Mouse (Mus musculus) bone marrow macrophage, adult 2 months (primary cell): ENCODE results near the gene Elfn1. TPM values are rescaled to one million over a fixed set of nuclear protein-coding genes. Genes with fewer than 3 reads are reported as not detected.
A peak's percentile ranks its signal among the peaks of the same experiment; 100 is the strongest.

Experiments used
- H3K27ac ChIP-seq: 2 replicates; pipeline ENCODE4 v1.5.1; 2012; ENCODE audit warnings: low read depth, low read length; ENCODE audit not compliant: insufficient read depth
- H3K4me1 ChIP-seq: 2 replicates; pipeline ENCODE4 v1.6.1; 2012; ENCODE audit warnings: low read length; ENCODE audit not compliant: control insufficient read depth, insufficient read depth
- H3K4me3 ChIP-seq: 2 replicates; pipeline ENCODE4 v1.5.1; 2012; ENCODE audit warnings: mild to moderate bottlenecking, low read length, moderate library complexity; ENCODE audit not compliant: insufficient read depth
- CTCF ChIP-seq: IDR thresholded peaks from 2 replicates; pipeline ENCODE4 v1.5.1; 2012; ENCODE audit warnings: low read depth, mild to moderate bottlenecking, low read length, moderate library complexity
- POLR2A ChIP-seq: IDR thresholded peaks from 2 replicates; pipeline ENCODE4 v1.6.1; 2012; ENCODE audit warnings: mild to moderate bottlenecking, low read depth, low read length, borderline replicate concordance
- polyA plus RNA-seq: library from polyadenylated mRNA; stranded (reverse); fragments of >200 nt; gene quantifications from 2 replicates; pipeline ENCODE4 v1.2.4, GENCODE M21; 2012; ENCODE audit not compliant: missing spikeins, insufficient read depth, insufficient read length

The Elfn1 gene
- polyA plus RNA-seq, 1 experiment, result not detected

DNA sequence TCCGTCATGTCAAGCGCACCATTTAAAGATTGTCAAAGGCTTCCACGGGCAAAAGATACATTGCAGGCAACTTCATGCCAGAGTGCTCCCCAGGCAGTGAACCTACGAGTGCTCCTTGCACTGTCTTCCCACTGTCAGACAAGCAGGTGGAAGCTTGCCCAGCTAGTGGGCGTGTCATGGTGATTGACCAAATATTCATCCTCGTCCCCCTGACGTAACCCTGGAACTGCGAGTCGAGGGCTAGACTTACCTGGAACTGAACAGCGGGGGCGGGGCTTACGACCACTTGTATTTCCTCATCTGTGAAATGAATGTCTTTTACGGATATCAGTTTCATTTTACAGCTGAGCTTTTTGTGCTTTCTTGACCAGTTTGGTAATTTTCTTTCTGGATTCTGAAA is 28.7 kb downstream of the Elfn1 start:
- H3K27ac ChIP-seq, result no peak overlapping the region

DNA sequence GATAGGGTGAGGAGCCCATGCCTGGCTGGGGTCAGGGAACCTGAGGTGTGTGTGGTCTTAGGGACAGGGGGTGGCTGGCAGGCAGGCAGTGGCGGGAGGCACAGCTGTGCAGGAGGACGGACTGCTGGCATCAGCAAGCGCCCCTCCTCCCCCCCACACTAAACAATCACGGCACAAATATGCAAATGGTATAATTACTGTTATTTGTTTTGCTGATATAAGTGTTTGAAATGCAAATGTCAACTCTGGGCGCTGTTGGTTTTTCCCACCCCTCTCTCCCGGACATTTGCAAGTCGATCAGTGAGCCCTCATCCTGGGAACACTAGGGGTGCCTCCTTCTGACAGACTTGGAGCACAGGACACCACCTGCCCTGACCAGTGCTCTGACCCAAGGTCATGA is 37.0 kb downstream of the Elfn1 start:
- H3K4me3 ChIP-seq, result no peak overlapping the region
- no peaks in the 10 kb centered on the region for H3K4me1 ChIP-seq
- no peak overlapping the region for H3K27ac ChIP-seq
- no peak for TF ChIP-seq CTCF
- no peak for TF ChIP-seq POLR2A

More for the DNA sequence above, 28.7 kb downstream of the Elfn1 start:
- no peak for TF ChIP-seq POLR2A
- TF ChIP-seq CTCF, result no peak
- peaks cover 3% of the 10 kb centered on the region; the same call in 1 of the 2 replicates for H3K4me1 ChIP-seq
- H3K4me3 ChIP-seq, result no peak overlapping the region

DNA sequence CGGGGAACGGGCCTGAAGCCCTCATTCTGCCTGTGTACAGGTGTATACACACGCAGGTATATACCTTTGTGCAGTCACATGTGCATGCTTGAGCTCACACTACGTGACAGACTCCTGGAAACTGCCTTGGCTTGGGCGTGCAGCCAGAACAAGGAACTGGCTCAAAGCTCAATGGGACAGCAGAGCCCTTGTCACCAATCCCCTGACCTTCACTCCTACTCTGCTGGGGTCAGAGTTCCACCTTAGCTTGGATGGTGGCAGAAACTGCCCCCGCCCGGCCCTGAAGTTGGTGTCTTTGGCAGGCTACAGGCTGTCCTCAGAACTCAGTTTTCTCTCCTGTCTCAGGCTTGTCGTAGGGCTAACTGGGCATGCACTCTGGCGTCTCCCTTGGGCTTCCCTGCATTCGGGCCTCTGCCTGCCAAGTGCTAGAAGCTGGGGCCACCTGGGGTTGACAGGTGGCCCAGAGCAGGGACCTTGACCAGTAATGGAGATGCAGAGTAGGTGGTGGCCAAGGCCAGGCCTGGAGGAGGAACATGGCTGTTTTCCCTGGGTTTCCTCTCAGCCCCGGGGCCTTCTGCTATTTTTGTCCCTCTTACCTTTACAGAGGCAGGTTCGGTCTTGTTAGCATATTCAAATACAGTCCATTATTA is 38.1 kb downstream of the Elfn1 start:
- H3K4me1 ChIP-seq, result no peaks in the 10 kb centered on the region
- H3K4me3 ChIP-seq, result no peak overlapping the region
- no peak for TF ChIP-seq POLR2A
- no peak for TF ChIP-seq CTCF
- H3K27ac ChIP-seq, result no peak overlapping the region

DNA sequence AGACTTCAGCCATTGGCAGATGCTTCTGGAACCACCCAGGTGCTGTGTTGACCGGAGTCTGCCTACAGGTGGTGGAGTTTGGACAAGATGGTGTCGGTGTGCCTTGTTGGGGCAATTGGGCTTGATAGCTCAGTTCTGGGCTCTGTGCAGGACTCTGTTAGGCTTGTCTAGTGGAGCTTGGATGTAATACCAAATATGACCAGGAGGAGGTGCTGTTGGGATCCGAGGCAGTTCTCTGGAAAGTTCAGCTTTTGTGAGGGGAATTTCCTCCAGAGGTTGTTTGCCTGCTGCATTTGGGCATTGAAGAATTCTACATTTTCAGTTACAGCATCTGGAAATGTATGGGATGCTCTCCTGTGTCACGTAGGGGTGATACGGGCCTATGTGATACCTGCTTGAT is 39.7 kb downstream of the Elfn1 start:
- no peak overlapping the region for H3K27ac ChIP-seq
- no peak for TF ChIP-seq POLR2A
- peak; percentile 69 for TF ChIP-seq CTCF
- H3K4me1 ChIP-seq, result no peaks in the 10 kb centered on the region
- no peak overlapping the region for H3K4me3 ChIP-seq

DNA sequence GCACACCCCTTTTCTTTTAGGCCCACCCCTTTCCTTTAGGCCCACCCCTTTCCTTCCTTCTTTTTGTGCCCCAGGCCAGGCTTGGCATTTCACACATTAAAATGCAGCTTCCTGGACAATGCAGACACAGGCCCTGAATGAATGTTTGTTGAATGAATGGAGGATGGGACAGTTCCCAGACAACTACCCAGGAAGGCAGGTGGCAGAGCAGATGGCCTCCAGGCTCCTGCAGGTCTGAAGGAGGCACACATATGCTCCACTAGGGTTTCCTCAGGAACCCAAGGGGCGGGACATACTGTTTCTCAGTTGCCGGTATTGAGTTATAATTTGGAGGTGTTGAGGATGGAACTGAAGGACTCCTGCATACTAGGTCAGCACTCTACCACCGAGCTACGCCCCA is 40.8 kb downstream of the Elfn1 start:
- Histone ChIP-seq H3K4me3 (no peak overlapping the region), H3K4me1 (no peaks in the 10 kb centered on the region), H3K27ac (no peak overlapping the region)
- TF ChIP-seq POLR2A (no peak), CTCF (no peak)

DNA sequence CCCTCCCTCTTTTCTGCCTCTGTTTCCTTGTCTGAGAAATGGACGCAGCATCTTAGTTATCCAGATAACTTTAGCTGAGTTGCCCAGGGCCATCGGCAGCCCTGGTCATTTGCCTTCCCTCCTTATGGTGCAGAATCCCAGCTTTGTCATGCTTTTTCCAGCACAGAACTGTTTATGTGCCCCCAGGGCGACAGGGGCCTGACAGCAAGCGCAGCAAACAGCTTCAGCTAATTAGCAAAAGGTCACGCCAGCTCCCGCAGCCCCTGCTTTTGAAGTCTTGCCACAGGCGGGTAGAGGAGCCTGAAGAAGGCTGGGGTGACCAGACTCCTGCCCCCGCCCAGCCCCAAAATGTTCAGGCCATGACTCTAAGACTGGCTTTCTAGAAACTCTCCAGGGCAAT is 41.6 kb downstream of the Elfn1 start:
- Histone ChIP-seq H3K4me1 (no peaks in the 10 kb centered on the region), H3K27ac (no peak overlapping the region), H3K4me3 (no peak overlapping the region)
- TF ChIP-seq POLR2A (no peak), CTCF (no peak)

DNA sequence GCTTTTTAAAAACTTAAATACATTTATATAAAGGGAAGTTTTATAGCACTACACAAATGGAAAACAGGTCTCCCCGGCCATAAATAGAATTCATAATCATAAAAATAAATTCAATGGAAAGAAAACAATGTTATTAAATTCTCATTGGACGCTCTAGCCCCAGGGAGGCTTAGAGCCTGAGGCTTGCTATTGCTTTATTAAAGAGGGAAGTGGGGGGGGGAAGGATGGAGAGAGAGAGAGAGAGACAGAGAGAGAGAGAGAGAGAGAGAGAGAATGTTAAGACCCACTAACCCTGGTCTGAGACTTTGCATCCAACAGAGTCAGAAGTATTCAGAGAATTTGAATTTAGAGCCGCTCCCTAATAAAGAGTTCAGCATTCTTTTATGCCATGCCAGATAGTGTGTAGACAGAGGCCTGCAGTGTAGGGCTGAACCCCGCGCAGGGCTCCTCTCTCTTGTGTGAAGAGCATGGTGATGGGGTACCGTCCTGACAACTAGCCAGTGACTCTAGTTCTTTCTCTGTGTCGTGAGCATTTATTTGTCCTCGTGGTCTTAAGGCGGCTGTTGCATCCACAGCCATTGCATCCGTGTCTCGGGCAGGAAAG is 42.3 kb downstream of the Elfn1 start:
- no peak for TF ChIP-seq POLR2A
- Histone ChIP-seq H3K4me1 (no peaks in the 10 kb centered on the region), H3K27ac (no peak overlapping the region), H3K4me3 (no peak overlapping the region)

DNA sequence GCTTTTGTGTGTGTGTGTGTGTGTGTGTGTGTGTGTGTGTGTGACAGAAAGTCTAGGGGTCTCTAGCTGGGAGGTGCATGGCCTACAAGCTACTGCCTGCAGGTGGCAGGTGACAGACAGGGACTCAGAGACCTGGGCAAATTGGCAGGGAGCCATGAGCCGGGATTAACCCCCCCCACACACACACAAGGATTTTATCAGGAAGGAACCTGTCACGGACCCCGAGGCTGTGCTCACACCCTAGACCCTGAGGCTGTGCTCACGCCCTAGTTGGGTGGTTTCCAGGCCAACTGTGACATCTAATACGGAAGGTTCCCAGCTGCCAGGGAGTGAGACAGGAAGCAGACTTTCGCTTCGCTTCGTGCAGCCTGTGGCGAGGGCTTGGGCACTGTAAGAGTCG is 49.1 kb downstream of the Elfn1 start:
- Histone ChIP-seq H3K27ac (no peak overlapping the region), H3K4me1 (no peaks in the 10 kb centered on the region), H3K4me3 (no peak overlapping the region)
- TF ChIP-seq POLR2A (no peak), CTCF (no peak)

DNA sequence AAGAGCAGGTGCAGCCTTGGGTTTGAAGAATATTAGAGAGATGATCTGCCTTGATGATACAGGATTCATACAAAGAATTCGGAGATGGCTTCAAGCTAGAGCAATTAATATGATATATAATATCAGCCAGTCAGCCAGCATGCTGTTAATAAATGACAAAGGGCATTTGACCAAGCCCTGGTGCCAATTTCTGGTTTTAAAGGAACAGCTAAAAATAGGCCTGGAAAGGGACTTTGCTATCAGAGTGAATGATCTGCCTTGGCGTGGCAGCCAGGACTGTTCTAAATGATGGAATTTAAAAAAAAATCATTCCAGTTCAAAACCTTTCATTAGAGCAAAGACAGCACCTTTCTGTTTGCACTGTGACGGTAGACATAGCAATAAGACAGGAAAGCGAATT is 52.0 kb downstream of the Elfn1 start:
- Histone ChIP-seq H3K4me1 (no peaks in the 10 kb centered on the region), H3K4me3 (no peak overlapping the region), H3K27ac (no peak overlapping the region)
- TF ChIP-seq POLR2A, result no peak
- TF ChIP-seq CTCF, result no peak

DNA sequence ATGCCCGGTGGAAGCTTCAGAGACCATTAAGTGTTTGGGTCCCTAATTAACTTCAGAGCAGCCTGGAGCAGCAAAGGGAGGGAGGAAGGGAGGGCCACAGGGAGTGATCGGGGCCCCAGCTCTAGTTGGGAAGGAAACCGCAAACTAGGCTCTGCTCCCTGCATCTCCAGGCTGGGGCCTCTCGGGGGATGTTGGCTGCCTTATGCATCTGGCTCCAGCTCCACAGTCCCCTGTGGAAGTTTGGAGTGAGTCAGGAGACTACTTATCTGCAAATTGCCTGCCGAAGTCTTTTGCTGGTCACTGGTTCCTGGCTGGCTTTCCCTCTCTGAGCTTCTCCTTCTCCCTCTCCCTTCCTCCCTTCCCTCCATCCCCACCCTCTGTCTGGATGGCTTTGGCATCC is 56.6 kb downstream of the Elfn1 start:
- no peaks in the 10 kb centered on the region for H3K4me1 ChIP-seq

More for the DNA sequence above, 56.6 kb downstream of the Elfn1 start:
- H3K27ac ChIP-seq, result no peak overlapping the region
- TF ChIP-seq CTCF (no peak), POLR2A (no peak)
- H3K4me3 ChIP-seq, result no peak overlapping the region
